Mouse (Mus musculus): Measurements from ENCODE around the gene Mnat1.

DNA sequence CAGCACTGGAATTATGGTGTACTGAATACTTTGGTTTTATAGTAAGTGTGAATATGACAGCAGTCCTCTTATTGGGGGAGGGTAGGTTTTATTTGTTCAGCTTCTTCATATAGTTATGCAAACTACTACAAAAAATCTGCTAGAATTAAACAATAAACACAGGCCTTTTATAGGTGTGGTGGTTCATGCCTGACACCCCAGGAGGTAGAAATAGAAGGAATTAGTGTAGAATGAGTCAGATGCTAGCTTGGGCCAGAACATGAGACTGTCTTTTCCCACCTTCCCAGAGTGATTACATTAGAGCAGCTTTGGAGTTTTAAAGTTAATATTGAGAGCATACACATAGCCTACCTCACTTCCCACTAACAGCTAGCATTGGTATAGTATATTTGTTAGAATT, 106.7 kb downstream of the Mnat1 start:
- no peak for TF ChIP-seq POLR2A (IDR thresholded peaks at IDR 0.05; ENCODE audit: low read depth, low read length)
- no peak for TF ChIP-seq CTCF (conservative IDR thresholded peaks at IDR 0.05; ENCODE audit: insufficient read depth, insufficient read length, low read depth, low read length)
